Mouse (Mus musculus) cerebellum, adult 11 months (tissue): Measurements from ENCODE around the gene Tmem135.

ENCODE experiments used
- DNase-seq: peaks from one replicate; pipeline ENCODE4 v3.0.0; 2022

The Tmem135 gene

GRCm38 (mm10) chr7:89171790-89172467 lies 232.1 kb downstream of the Tmem135 start:
- DNase-seq: no peak

DNA sequence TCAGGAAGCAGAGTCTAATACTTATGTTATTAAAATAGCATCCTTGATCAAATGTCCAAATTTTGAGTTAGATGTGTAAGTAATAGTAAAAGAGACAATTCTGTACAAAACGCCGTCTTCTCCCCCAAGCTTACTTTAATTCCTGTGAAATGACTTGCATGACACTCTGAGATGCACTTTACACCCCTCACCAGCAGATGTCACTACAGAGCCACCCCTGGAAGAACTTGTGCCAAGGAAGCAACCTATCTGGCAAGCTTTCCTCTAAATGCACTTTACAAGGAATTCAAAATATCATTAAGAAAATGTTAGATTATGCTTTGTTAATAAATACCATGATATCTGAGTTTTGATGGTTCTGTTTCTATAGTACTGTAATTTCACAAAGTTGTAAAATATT lies 235.4 kb downstream of the Tmem135 start:
- peak; percentile 72 for DNase-seq

GRCm38 (mm10) chr7:89165528-89165927 lies 238.5 kb downstream of the Tmem135 start:
- DNase-seq: no peak

DNA sequence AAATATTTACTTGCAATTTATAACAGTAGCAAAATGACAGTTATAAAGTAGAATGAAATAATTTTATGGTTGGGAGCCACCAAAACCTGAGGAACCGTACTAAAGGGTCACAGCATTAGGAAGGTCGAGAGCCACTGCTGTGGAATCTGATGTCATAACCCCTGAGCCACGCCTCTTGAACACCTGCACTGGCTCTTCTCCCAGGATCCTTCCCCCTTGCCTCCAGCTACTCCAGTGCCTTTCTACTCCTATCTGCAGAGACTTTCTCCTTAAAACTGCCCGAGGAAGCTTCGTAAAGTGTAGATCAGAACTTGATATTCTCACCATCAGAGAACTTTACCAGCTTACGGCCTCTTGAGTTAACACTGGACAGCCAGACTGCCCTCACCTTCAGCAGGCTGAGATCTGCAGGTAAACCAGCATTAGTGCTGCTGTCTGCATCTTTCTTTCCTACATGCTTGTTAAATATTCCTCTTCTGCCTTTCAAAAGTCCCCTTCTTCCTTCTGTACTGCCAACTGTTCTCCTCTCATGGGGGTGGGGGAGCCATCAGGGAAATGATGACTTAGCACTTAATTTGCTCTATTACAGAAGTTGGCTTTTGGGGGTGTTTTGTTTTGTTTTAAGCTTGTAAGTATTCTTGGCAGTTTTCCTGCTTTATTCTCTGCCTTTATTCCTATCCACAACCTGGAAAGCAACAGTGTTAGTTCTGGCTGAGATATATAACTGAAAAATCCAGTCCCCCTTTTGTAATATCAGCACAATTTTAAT lies 242.2 kb downstream of the Tmem135 start:
- DNase-seq: no peak

- no peak for DNase-seq
Measured at GRCm38 (mm10) chr7:89157356-89157755, 246.7 kb downstream of the Tmem135 start.

DNA sequence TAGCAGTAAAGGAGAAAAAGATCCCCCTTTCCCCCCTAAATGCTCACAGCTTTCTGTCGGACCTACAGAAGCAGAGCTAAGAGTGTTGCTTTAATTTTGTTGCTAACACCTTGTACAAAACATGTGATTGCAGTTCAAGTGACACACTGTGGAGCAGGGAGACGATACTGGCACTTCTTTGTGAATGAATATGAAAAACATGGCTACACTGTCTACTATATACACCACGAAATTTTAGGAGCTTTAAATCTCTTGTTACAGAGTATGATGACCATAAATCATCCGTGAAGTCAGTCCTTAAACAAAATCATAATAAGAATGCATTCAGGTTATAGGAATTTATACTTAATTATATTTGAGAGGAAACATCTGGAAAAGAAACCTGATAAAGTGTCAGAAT lies 247.4 kb downstream of the Tmem135 start:
- no peak for DNase-seq

- DNase-seq: no peak
Measured at GRCm38 (mm10) chr7:89155741-89156140, 248.3 kb downstream of the Tmem135 start.

DNA sequence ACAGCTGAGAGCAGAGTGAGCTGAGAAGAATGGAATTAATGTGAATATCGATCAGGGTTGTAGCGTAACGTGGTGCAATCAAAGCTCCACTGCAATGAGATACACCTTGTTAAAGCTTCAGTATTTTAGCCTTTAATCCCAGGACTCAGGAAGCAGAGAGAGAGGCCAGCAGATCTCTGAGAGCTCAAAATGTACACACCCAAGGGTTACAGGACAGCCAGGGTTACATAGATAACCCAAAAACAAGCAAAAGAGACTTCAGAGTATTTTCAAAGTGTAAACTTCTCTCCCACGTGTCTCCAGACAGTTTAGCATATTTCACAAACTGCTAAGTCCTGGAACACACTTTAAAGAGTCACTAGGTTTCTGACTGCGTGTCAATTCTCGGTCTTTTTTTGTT lies 248.8 kb downstream of the Tmem135 start:
- DNase-seq: no peak

- DNase-seq: no peak
Measured at GRCm38 (mm10) chr7:89151345-89151744, 252.7 kb downstream of the Tmem135 start.

DNA sequence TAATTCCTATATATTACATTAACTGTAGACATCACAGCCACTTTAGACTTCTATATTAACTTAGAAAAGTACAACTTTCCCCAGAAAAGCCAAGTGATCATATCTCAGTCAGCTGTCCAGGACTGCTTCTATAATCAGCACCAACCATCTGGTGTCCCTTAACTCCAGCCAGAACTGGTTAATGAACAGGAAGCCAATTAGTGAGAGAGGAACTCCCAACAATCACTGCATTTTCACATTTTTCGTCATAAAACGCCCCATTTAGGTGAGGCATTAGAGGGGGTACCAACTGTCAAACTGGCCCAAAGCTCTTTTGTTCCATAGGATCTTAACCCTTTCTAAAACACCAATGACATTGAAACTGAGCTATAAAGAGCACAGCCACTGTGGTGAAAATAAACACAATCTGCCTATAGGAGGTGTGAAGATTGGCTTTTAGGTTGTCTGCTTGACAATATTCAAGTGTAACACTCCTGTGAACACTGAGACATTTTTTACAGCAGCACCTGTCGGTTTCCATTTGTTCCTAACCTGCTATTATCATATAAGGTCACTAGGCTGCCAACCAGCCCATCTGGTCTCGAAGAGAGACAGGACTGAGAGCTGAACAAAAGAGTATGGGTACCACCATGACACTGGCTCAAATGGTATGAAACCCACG lies 263.3 kb downstream of the Tmem135 start:
- peak; percentile 22 for DNase-seq

DNA sequence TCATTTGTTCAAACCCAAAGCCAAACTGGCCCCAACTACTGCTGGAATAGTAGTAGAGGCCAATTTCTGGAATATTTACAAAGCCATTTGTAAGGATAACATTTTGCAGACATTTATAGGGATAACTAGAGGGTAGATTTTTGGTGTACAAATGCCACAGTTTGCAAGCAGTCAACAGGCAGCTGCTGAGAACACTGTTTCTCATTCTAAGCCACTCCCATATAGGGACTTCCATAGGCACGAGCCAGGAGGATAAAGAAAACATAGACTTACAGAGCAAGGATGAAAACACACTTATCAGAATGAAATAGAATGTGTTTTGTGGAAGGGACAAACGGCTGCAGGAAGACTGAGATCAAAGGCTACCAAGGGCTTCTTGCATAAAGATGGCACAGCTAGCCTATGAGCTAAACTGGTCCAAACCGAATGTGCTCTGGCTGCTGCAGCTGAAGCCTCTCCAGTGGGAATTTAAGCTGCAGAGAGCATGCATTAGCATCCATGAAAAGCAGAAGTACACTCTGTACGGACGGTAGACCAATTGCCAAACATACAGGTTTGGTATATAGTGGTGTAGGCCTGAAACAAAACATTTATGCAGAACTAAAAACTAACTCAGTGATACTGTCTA lies 269.0 kb downstream of the Tmem135 start:
- DNase-seq: no peak

- peak; percentile 21 for DNase-seq
Measured at GRCm38 (mm10) chr7:89126063-89126882, 277.7 kb downstream of the Tmem135 start.

- DNase-seq: no peak
Measured at GRCm38 (mm10) chr7:89116261-89116664, 287.8 kb downstream of the Tmem135 start.

DNA sequence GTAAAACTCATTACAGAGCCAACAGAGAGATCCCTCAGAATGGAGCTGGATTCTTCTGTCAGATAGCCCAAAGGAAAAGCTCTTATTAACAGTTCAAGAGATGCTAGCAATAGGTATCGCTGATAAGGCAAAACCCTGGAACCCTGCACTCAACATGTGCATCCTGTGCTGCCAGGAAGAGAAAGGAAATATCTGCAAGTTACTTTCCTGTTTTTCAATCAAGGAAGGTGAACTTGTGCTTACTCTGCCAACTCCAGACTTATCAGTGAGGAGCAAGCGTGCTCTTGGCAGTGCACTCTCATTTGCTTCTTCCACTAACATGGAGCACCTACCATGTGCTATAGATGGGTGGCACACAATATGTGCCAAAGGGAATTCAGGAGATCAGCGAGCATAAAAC lies 288.4 kb downstream of the Tmem135 start:
- DNase-seq: no peak

- no peak for DNase-seq
Measured at GRCm38 (mm10) chr7:89106421-89106820, 297.6 kb downstream of the Tmem135 start.

DNA sequence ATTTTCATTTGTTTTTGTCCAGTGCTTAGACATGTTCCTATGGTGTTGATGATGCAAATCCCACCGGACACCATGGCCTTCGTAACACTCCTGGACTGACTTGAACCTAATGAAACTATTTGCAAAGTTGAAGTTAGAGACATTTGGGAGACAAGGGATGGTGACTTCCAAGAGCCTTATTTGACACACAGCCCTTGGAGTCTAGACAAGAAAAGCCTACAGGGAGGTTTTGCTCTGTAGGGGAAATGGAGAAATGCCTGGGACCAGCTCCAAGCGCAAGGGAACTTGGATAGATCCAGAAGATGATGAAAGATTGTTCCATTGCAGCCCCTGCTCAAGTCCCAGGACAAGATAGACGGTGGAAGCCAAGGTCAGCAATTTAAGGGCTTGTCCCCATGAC lies 304.3 kb downstream of the Tmem135 start:
- DNase-seq: no peak
